Mouse (Mus musculus): ENCODE data around the gene Mical3.

GRCm38 (mm10) chr6:121033250-121033649 lies 97.5 kb downstream of the Mical3 start:
- TF ChIP-seq GATA1 (IDR thresholded peaks at IDR 0.05; ENCODE audit: borderline replicate concordance, low read length) (no peak), FLI1 (IDR thresholded peaks at IDR 0.05; ENCODE audit: low read length) (no peak)
